Mouse (Mus musculus): ENCODE data around the gene Slc38a9. TPM values are rescaled to one million over a fixed set of nuclear protein-coding genes. Genes with fewer than 3 reads are reported as not detected.

The Slc38a9 gene
- total and polyA plus RNA-seq, 2 experiments from 2014 or later = 7.6 to 10.7 TPM

GRCm38 (mm10) chr13:112775856-112776255 lies 115.3 kb downstream of the Slc38a9 start:
- no peaks in the 10 kb centered on the region for H3K9me3 ChIP-seq (replicated peaks; ENCODE audit: control insufficient read depth, low read length)
- no peak overlapping the region for H3K4me3 ChIP-seq (ENCODE audit: low read depth, low read length)
- no peak overlapping the region for H3K9ac ChIP-seq (replicated peaks; ENCODE audit: low read depth, low read length)
- no peaks in the 10 kb centered on the region for H3K4me1 ChIP-seq (ENCODE audit: control insufficient read depth, insufficient read depth)
- ATAC-seq (ENCODE audit: insufficient read depth, low read depth) = no peak
- no peak overlapping the region for H3K4me2 ChIP-seq (ENCODE audit: low read depth, low read length)
- 78% methylated on average over 10 of the region's 10 CpGs for WGBS
- DNase-seq (ENCODE audit: low spot score) = no peak
- H3K36me3 ChIP-seq (replicated peaks; ENCODE audit: control insufficient read depth, insufficient read depth, low read length) = no peaks in the 10 kb centered on the region
- H3K27me3 ChIP-seq (ENCODE audit: control insufficient read depth, insufficient read depth, low read length) = no peaks in the 10 kb centered on the region
- TF ChIP-seq EP300 (IDR thresholded peaks at IDR 0.05; ENCODE audit: low read depth) (no peak), CTCF (IDR thresholded peaks at IDR 0.05; ENCODE audit: low read depth) (no peak)
- no peak overlapping the region for H3K27ac ChIP-seq (ENCODE audit: low read depth)

DNA sequence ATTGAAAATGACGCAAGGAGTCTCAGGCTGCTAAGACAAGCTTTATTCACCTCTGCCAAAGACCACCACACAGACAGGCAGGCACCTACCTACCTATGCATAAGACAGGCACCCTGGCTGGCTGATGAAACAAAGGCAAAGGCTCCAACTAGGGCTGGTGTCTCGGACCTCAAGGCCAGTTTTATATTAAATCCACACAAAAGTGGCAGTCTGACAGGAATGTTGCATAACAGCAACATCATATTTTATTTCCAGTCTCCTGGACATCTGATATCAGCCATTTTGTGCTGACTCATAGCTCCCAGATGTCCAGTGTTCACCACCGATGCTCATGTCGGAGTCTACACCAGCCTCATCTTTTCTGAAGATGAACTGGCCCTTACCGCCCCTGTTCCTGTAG lies 117.9 kb downstream of the Slc38a9 start:
- Histone ChIP-seq H3K4me2 (ENCODE audit: low read depth, low read length) (no peak overlapping the region), H3K36me3 (replicated peaks; ENCODE audit: control insufficient read depth, insufficient read depth, low read length) (no peaks in the 10 kb centered on the region), H3K27me3 (ENCODE audit: control insufficient read depth, insufficient read depth, low read length) (no peaks in the 10 kb centered on the region), H3K9ac (replicated peaks; ENCODE audit: low read depth, low read length) (no peak overlapping the region), H3K4me1 (ENCODE audit: control insufficient read depth, insufficient read depth) (no peaks in the 10 kb centered on the region), H3K27ac (ENCODE audit: low read depth) (no peak overlapping the region), H3K4me3 (ENCODE audit: low read depth, low read length) (no peak overlapping the region), H3K9me3 (replicated peaks; ENCODE audit: control insufficient read depth, low read length) (no peaks in the 10 kb centered on the region)
- 91% methylated on average over 5 of the region's 5 CpGs for WGBS
- TF ChIP-seq CTCF (IDR thresholded peaks at IDR 0.05; ENCODE audit: low read depth) (no peak), EP300 (IDR thresholded peaks at IDR 0.05; ENCODE audit: low read depth) (no peak)
- ATAC-seq (ENCODE audit: insufficient read depth, low read depth) = no peak
- no peak for DNase-seq (ENCODE audit: low spot score)

- no peaks in the 10 kb centered on the region for H3K4me1 ChIP-seq (ENCODE audit: control insufficient read depth, insufficient read depth)
- no peak overlapping the region for H3K27ac ChIP-seq (ENCODE audit: low read depth)
- H3K9me3 ChIP-seq (replicated peaks; ENCODE audit: control insufficient read depth, low read length) = no peaks in the 10 kb centered on the region
- H3K4me2 ChIP-seq (ENCODE audit: low read depth, low read length) = no peak overlapping the region
- no peak for TF ChIP-seq EP300 (IDR thresholded peaks at IDR 0.05; ENCODE audit: low read depth)
- no peak for TF ChIP-seq CTCF (IDR thresholded peaks at IDR 0.05; ENCODE audit: low read depth)
- no peak overlapping the region for H3K4me3 ChIP-seq (ENCODE audit: low read depth, low read length)
- ATAC-seq (ENCODE audit: insufficient read depth, low read depth) (no peak), DNase-seq (ENCODE audit: low spot score) (no peak)
- WGBS = 78% methylated on average over 7 of the region's 7 CpGs
- H3K27me3 ChIP-seq (ENCODE audit: control insufficient read depth, insufficient read depth, low read length) = no peaks in the 10 kb centered on the region
- H3K36me3 ChIP-seq (replicated peaks; ENCODE audit: control insufficient read depth, insufficient read depth, low read length) = no peaks in the 10 kb centered on the region
- no peak overlapping the region for H3K9ac ChIP-seq (replicated peaks; ENCODE audit: low read depth, low read length)
These were observed 124.8 kb downstream of the Slc38a9 start for GRCm38 (mm10) chr13:112785305-112785704.

GRCm38 (mm10) chr13:112786142-112786541 lies 125.6 kb downstream of the Slc38a9 start:
- no peaks in the 10 kb centered on the region for H3K9me3 ChIP-seq (replicated peaks; ENCODE audit: control insufficient read depth, low read length)

GRCm38 (mm10) chr13:112786942-112787533 lies 126.5 kb downstream of the Slc38a9 start:
- no peak for TF ChIP-seq EP300 (IDR thresholded peaks at IDR 0.05; ENCODE audit: low read depth)
- no peak for TF ChIP-seq CTCF (IDR thresholded peaks at IDR 0.05; ENCODE audit: low read depth)
- no peak for DNase-seq (ENCODE audit: low spot score)
- WGBS = 68% methylated on average over 10 of the region's 10 CpGs

More at GRCm38 (mm10) chr13:112786142-112786541, 125.6 kb downstream of the Slc38a9 start:
- H3K27me3 ChIP-seq (ENCODE audit: control insufficient read depth, insufficient read depth, low read length) = no peaks in the 10 kb centered on the region
- TF ChIP-seq EP300 (IDR thresholded peaks at IDR 0.05; ENCODE audit: low read depth) (no peak), CTCF (IDR thresholded peaks at IDR 0.05; ENCODE audit: low read depth) (no peak)
- no peak overlapping the region for H3K4me2 ChIP-seq (ENCODE audit: low read depth, low read length)
- no peak overlapping the region for H3K4me3 ChIP-seq (ENCODE audit: low read depth, low read length)
- WGBS = 69% methylated on average over 3 of the region's 3 CpGs
- no peaks in the 10 kb centered on the region for H3K36me3 ChIP-seq (replicated peaks; ENCODE audit: control insufficient read depth, insufficient read depth, low read length)
- H3K9ac ChIP-seq (replicated peaks; ENCODE audit: low read depth, low read length) = no peak overlapping the region
- DNase-seq (ENCODE audit: low spot score) = no peak
- H3K27ac ChIP-seq (ENCODE audit: low read depth) = no peak overlapping the region
- H3K4me1 ChIP-seq (ENCODE audit: control insufficient read depth, insufficient read depth) = no peaks in the 10 kb centered on the region
- ATAC-seq (ENCODE audit: insufficient read depth, low read depth) = no peak

More at GRCm38 (mm10) chr13:112786942-112787533, 126.5 kb downstream of the Slc38a9 start:
- Histone ChIP-seq H3K36me3 (replicated peaks; ENCODE audit: control insufficient read depth, insufficient read depth, low read length) (no peaks in the 10 kb centered on the region), H3K4me3 (ENCODE audit: low read depth, low read length) (no peak overlapping the region), H3K27me3 (ENCODE audit: control insufficient read depth, insufficient read depth, low read length) (no peaks in the 10 kb centered on the region), H3K27ac (ENCODE audit: low read depth) (no peak overlapping the region), H3K4me2 (ENCODE audit: low read depth, low read length) (no peak overlapping the region), H3K9ac (replicated peaks; ENCODE audit: low read depth, low read length) (no peak overlapping the region), H3K9me3 (replicated peaks; ENCODE audit: control insufficient read depth, low read length) (no peaks in the 10 kb centered on the region), H3K4me1 (ENCODE audit: control insufficient read depth, insufficient read depth) (no peaks in the 10 kb centered on the region)
- ATAC-seq (ENCODE audit: insufficient read depth, low read depth) = no peak

Other genes starting within 250 kb of the Slc38a9 start
- gene Il6st, start 196.7 kb upstream of the Slc38a9 start, total RNA-seq (2014; rRNA removed; ENCODE audit: low replicate concordance) = 79.0 and 98.0 TPM in 2 replicates
- gene Il6st, start 196.7 kb upstream of the Slc38a9 start, polyA plus RNA-seq (2015; fragmentation: Nextera tagmentation; extraction: Ambion mirVana) = 29.9 and 30.0 TPM in 2 replicates
- gene Il31ra, start 66.4 kb upstream of the Slc38a9 start, total RNA-seq (2014; rRNA removed; ENCODE audit: low replicate concordance) = not detected in 2 replicates
- 0.05 TPM in 1 of 2 replicates, not detected in the other for gene Il31ra, start 66.4 kb upstream of the Slc38a9 start, polyA plus RNA-seq (2015; fragmentation: Nextera tagmentation; extraction: Ambion mirVana)
- not detected in 2 replicates for gene Ddx4, start 8.3 kb upstream of the Slc38a9 start, total RNA-seq (2014; rRNA removed; ENCODE audit: low replicate concordance)
- 0.14 and 0.16 TPM in 2 replicates for gene Ddx4, start 8.3 kb upstream of the Slc38a9 start, polyA plus RNA-seq (2015; fragmentation: Nextera tagmentation; extraction: Ambion mirVana)
- 88.7 and 129 TPM in 2 replicates for gene Plpp1, start 140.0 kb downstream of the Slc38a9 start, total RNA-seq (2014; rRNA removed; ENCODE audit: low replicate concordance)
- 89.4 and 101 TPM in 2 replicates for gene Plpp1, start 140.0 kb downstream of the Slc38a9 start, polyA plus RNA-seq (2015; fragmentation: Nextera tagmentation; extraction: Ambion mirVana)